Mouse (Mus musculus): ENCODE measurements around the gene Rab13. TPM values are rescaled to one million over a fixed set of nuclear protein-coding genes. Genes with fewer than 3 reads are reported as not detected.

Rab13 gene
- polyA plus RNA-seq (2014; fragmentation: Nextera tagmentation; extraction: Ambion mirVana), result 11.3 and 11.9 TPM in 2 replicates

- peak; percentile 98 for DNase-seq (ENCODE audit: low spot score)
- H3K27me3 ChIP-seq (replicated peaks; ENCODE audit: control insufficient read depth, insufficient read depth, low read length), result no peaks in the 10 kb centered on the region
- peak within 1 kb of the TSS; percentile 92 for H3K9ac ChIP-seq (ENCODE audit: low read length)
- H3K4me2 ChIP-seq (ENCODE audit: low read length), result peak within 1 kb of the TSS; percentile 84
- peaks cover 18% of the 10 kb centered on the region for H3K4me1 ChIP-seq (ENCODE audit: control insufficient read depth, insufficient read depth, low read length)
- peak; percentile 97 for ATAC-seq
- H3K27ac ChIP-seq (ENCODE audit: low read depth, low read length), result peak within 1 kb of the TSS; percentile 80
- WGBS, result under 1% methylated on average over 42 of the region's 42 CpGs
- peak within 1 kb of the TSS; percentile 81 for H3K4me3 ChIP-seq (ENCODE audit: low read depth, low read length)
- H3K36me3 ChIP-seq (ENCODE audit: control insufficient read depth, insufficient read depth, low read length), result peaks cover 42% of the 10 kb centered on the region
- H3K9me3 ChIP-seq (replicated peaks; ENCODE audit: control insufficient read depth, low read length), result no peaks in the 10 kb centered on the region
Observed at GRCm38 (mm10) chr3:90213377-90213866, at the start of gene Rab13, which contains the start of gene Rps27. Gene Rab13, plus strand, starts transcription at chr3:90213695. Gene Rps27, minus strand, starts transcription at chr3:90213651.

GRCm38 (mm10) chr3:90179566-90179965 lies 33.9 kb upstream of the Rab13 start:
- Histone ChIP-seq H3K27ac (ENCODE audit: low read depth, low read length) (no peak overlapping the region), H3K9ac (ENCODE audit: low read length) (no peak overlapping the region), H3K9me3 (replicated peaks; ENCODE audit: control insufficient read depth, low read length) (no peaks in the 10 kb centered on the region), H3K4me3 (ENCODE audit: low read depth, low read length) (no peak overlapping the region), H3K36me3 (ENCODE audit: control insufficient read depth, insufficient read depth, low read length) (no peaks in the 10 kb centered on the region), H3K4me1 (ENCODE audit: control insufficient read depth, insufficient read depth, low read length) (no peaks in the 10 kb centered on the region), H3K4me2 (ENCODE audit: low read length) (no peak overlapping the region), H3K27me3 (replicated peaks; ENCODE audit: control insufficient read depth, insufficient read depth, low read length) (no peaks in the 10 kb centered on the region)
- no peak for DNase-seq (ENCODE audit: low spot score)
- ATAC-seq, result no peak
- 79% methylated on average over 3 of the region's 3 CpGs for WGBS

- Histone ChIP-seq H3K4me2 (ENCODE audit: low read length) (no peak overlapping the region), H3K4me3 (ENCODE audit: low read depth, low read length) (no peak overlapping the region), H3K9ac (ENCODE audit: low read length) (no peak overlapping the region), H3K27ac (ENCODE audit: low read depth, low read length) (no peak overlapping the region), H3K36me3 (ENCODE audit: control insufficient read depth, insufficient read depth, low read length) (no peaks in the 10 kb centered on the region), H3K4me1 (ENCODE audit: control insufficient read depth, insufficient read depth, low read length) (no peaks in the 10 kb centered on the region), H3K9me3 (replicated peaks; ENCODE audit: control insufficient read depth, low read length) (no peaks in the 10 kb centered on the region), H3K27me3 (replicated peaks; ENCODE audit: control insufficient read depth, insufficient read depth, low read length) (no peaks in the 10 kb centered on the region)
- ATAC-seq, result no peak
- 79% methylated on average over 3 of the region's 3 CpGs for WGBS
- no peak for DNase-seq (ENCODE audit: low spot score)
Observed at GRCm38 (mm10) chr3:90183581-90183980, 29.9 kb upstream of the Rab13 start.

GRCm38 (mm10) chr3:90190859-90191510 lies 22.5 kb upstream of the Rab13 start:
- Histone ChIP-seq H3K4me1 (ENCODE audit: control insufficient read depth, insufficient read depth, low read length) (0 out of 2 replicates have a peak, but pooled peaks cover 3% of the 10 kb centered on the region), H3K9ac (ENCODE audit: low read length) (no peak overlapping the region), H3K4me3 (ENCODE audit: low read depth, low read length) (no peak overlapping the region), H3K9me3 (replicated peaks; ENCODE audit: control insufficient read depth, low read length) (no peaks in the 10 kb centered on the region), H3K27me3 (replicated peaks; ENCODE audit: control insufficient read depth, insufficient read depth, low read length) (no peaks in the 10 kb centered on the region), H3K36me3 (ENCODE audit: control insufficient read depth, insufficient read depth, low read length) (no peaks in the 10 kb centered on the region), H3K4me2 (ENCODE audit: low read length) (no peak overlapping the region), H3K27ac (ENCODE audit: low read depth, low read length) (no peak overlapping the region)
- DNase-seq (ENCODE audit: low spot score) (no peak), ATAC-seq (no peak)
- WGBS, result 81% methylated on average over 11 of the region's 11 CpGs

- peak; percentile 10 for DNase-seq (ENCODE audit: low spot score)
- 14% methylated on average over 4 of the region's 4 CpGs for WGBS
Observed at GRCm38 (mm10) chr3:90194759-90195158, 18.7 kb upstream of the Rab13 start.

GRCm38 (mm10) chr3:90195644-90196043 lies 17.9 kb upstream of the Rab13 start:
- WGBS, result 69% methylated on average over 1 of the region's 1 CpGs

More at GRCm38 (mm10) chr3:90194759-90195158, 18.7 kb upstream of the Rab13 start:
- Histone ChIP-seq H3K27ac (ENCODE audit: low read depth, low read length) (no peak overlapping the region), H3K36me3 (ENCODE audit: control insufficient read depth, insufficient read depth, low read length) (no peaks in the 10 kb centered on the region), H3K9ac (ENCODE audit: low read length) (no peak overlapping the region), H3K4me1 (ENCODE audit: control insufficient read depth, insufficient read depth, low read length) (0 out of 2 replicates have a peak, but pooled peaks cover 3% of the 10 kb centered on the region), H3K4me3 (ENCODE audit: low read depth, low read length) (no peak overlapping the region), H3K4me2 (ENCODE audit: low read length) (no peak overlapping the region), H3K27me3 (replicated peaks; ENCODE audit: control insufficient read depth, insufficient read depth, low read length) (no peaks in the 10 kb centered on the region), H3K9me3 (replicated peaks; ENCODE audit: control insufficient read depth, low read length) (no peaks in the 10 kb centered on the region)
- ATAC-seq, result no peak

GRCm38 (mm10) chr3:90197548-90197947 lies 15.9 kb upstream of the Rab13 start:
- ATAC-seq (no peak), DNase-seq (ENCODE audit: low spot score) (no peak)
- Histone ChIP-seq H3K27me3 (replicated peaks; ENCODE audit: control insufficient read depth, insufficient read depth, low read length) (no peaks in the 10 kb centered on the region), H3K27ac (ENCODE audit: low read depth, low read length) (no peak overlapping the region), H3K36me3 (ENCODE audit: control insufficient read depth, insufficient read depth, low read length) (no peaks in the 10 kb centered on the region), H3K9me3 (replicated peaks; ENCODE audit: control insufficient read depth, low read length) (no peaks in the 10 kb centered on the region), H3K4me3 (ENCODE audit: low read depth, low read length) (no peak overlapping the region), H3K4me1 (ENCODE audit: control insufficient read depth, insufficient read depth, low read length) (0 out of 2 replicates have a peak, but pooled peaks cover 3% of the 10 kb centered on the region), H3K9ac (ENCODE audit: low read length) (no peak overlapping the region), H3K4me2 (ENCODE audit: low read length) (no peak overlapping the region)
- WGBS, result 86% methylated on average over 1 of the region's 1 CpGs

More at GRCm38 (mm10) chr3:90195644-90196043, 17.9 kb upstream of the Rab13 start:
- Histone ChIP-seq H3K4me1 (ENCODE audit: control insufficient read depth, insufficient read depth, low read length) (0 out of 2 replicates have a peak, but pooled peaks cover 3% of the 10 kb centered on the region), H3K9ac (ENCODE audit: low read length) (no peak overlapping the region), H3K4me2 (ENCODE audit: low read length) (no peak overlapping the region), H3K9me3 (replicated peaks; ENCODE audit: control insufficient read depth, low read length) (no peaks in the 10 kb centered on the region), H3K36me3 (ENCODE audit: control insufficient read depth, insufficient read depth, low read length) (no peaks in the 10 kb centered on the region), H3K27me3 (replicated peaks; ENCODE audit: control insufficient read depth, insufficient read depth, low read length) (no peaks in the 10 kb centered on the region), H3K27ac (ENCODE audit: low read depth, low read length) (no peak overlapping the region), H3K4me3 (ENCODE audit: low read depth, low read length) (no peak overlapping the region)
- DNase-seq (ENCODE audit: low spot score) (no peak), ATAC-seq (no peak)

- Histone ChIP-seq H3K27ac (ENCODE audit: low read depth, low read length) (no peak overlapping the region), H3K4me2 (ENCODE audit: low read length) (no peak overlapping the region), H3K27me3 (replicated peaks; ENCODE audit: control insufficient read depth, insufficient read depth, low read length) (no peaks in the 10 kb centered on the region), H3K9ac (ENCODE audit: low read length) (no peak overlapping the region), H3K4me1 (ENCODE audit: control insufficient read depth, insufficient read depth, low read length) (no peaks in the 10 kb centered on the region), H3K9me3 (replicated peaks; ENCODE audit: control insufficient read depth, low read length) (no peaks in the 10 kb centered on the region), H3K36me3 (ENCODE audit: control insufficient read depth, insufficient read depth, low read length) (peaks cover 7% of the 10 kb centered on the region), H3K4me3 (ENCODE audit: low read depth, low read length) (no peak overlapping the region)
- ATAC-seq, result no peak
- DNase-seq (ENCODE audit: low spot score), result no peak
- 26% methylated on average over 1 of the region's 1 CpGs for WGBS
Observed at GRCm38 (mm10) chr3:90202884-90203283, 10.6 kb upstream of the Rab13 start.

- Histone ChIP-seq H3K9ac (ENCODE audit: low read length) (no peak overlapping the region), H3K4me3 (ENCODE audit: low read depth, low read length) (no peak overlapping the region), H3K27ac (ENCODE audit: low read depth, low read length) (no peak overlapping the region), H3K27me3 (replicated peaks; ENCODE audit: control insufficient read depth, insufficient read depth, low read length) (no peaks in the 10 kb centered on the region), H3K36me3 (ENCODE audit: control insufficient read depth, insufficient read depth, low read length) (peaks cover 14% of the 10 kb centered on the region), H3K4me1 (ENCODE audit: control insufficient read depth, insufficient read depth, low read length) (no peaks in the 10 kb centered on the region), H3K9me3 (replicated peaks; ENCODE audit: control insufficient read depth, low read length) (no peaks in the 10 kb centered on the region), H3K4me2 (ENCODE audit: low read length) (no peak overlapping the region)
- DNase-seq (ENCODE audit: low spot score) (no peak), ATAC-seq (no peak)
- WGBS, result 76% methylated on average over 5 of the region's 5 CpGs
Observed at GRCm38 (mm10) chr3:90203619-90204018, 9.9 kb upstream of the Rab13 start.

Data from forebrain, embryonic 14.5 days (tissue).